Mouse (Mus musculus) splenic B cell, adult 2 months (primary cell): ENCODE data around the gene Tmem161a.
"Not testable (repeated sequence)": the region's sequence is repeated elsewhere in the genome, so short reads cannot be mapped to it uniquely, and the experiment has no call there.

Experiments
- DNase-seq: peaks from one replicate; pipeline ENCODE4 v3.0.0-alpha.2; 2011; ENCODE audit warnings: low read depth, low spot score
- H3K27me3 ChIP-seq: 2 replicates; pipeline ENCODE4 v1.6.1; 2012; ENCODE audit warnings: mild to moderate bottlenecking, low read length, moderate library complexity, mixed read lengths; ENCODE audit not compliant: control insufficient read depth, poor library complexity, insufficient read depth, severe bottlenecking
- H3K36me3 ChIP-seq: 2 replicates; pipeline ENCODE4 v1.6.1; 2012; ENCODE audit warnings: mild to moderate bottlenecking, low read length, moderate library complexity, mixed read lengths; ENCODE audit not compliant: control insufficient read depth, poor library complexity, insufficient read depth, severe bottlenecking

Tmem161a gene

GRCm38 (mm10) chr8:70211275-70211674 lies 39.1 kb downstream of the Tmem161a start:
- H3K36me3 ChIP-seq: no peaks in the 10 kb centered on the region
- H3K27me3 ChIP-seq: no peaks in the 10 kb centered on the region
- no peak for DNase-seq

GRCm38 (mm10) chr8:70211726-70212111 lies 39.6 kb downstream of the Tmem161a start:
- no peaks in the 10 kb centered on the region for H3K36me3 ChIP-seq
- DNase-seq: no peak
- no peaks in the 10 kb centered on the region for H3K27me3 ChIP-seq

GRCm38 (mm10) chr8:70212112-70213055 lies 40.2 kb downstream of the Tmem161a start, which contains the start of gene Slc25a42:
TSS of gene Slc25a42 (minus strand) at chr8:70212305.
- H3K36me3 ChIP-seq: no peaks in the 10 kb centered on the region
- peak; percentile 98 for DNase-seq
- no peaks in the 10 kb centered on the region for H3K27me3 ChIP-seq

- DNase-seq: no peak
- Histone ChIP-seq H3K27me3 (no peaks in the 10 kb centered on the region), H3K36me3 (no peaks in the 10 kb centered on the region)
Measured at GRCm38 (mm10) chr8:70214411-70214810, 42.3 kb downstream of the Tmem161a start.

DNA sequence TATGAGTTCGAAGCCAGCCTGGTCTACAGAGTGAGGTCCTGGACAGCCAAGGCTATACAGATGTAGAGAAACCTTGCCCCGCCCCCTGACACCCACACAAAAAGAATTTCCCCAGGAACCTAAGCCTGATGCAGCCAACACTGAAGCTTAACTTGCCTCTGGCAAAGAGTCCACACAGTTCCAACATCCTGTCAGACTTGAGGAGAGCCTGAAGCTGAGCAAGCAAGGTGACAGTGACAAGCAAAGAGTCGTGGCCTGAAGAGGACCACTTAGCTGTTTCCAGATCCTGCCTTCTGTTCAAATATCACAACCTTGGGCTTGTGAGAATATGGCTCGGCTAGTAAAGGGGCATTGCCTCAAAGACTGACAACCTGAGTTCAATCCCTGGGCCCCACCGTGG lies 42.9 kb downstream of the Tmem161a start:
- no peaks in the 10 kb centered on the region for H3K27me3 ChIP-seq
- no peak for DNase-seq
- no peaks in the 10 kb centered on the region for H3K36me3 ChIP-seq

DNA sequence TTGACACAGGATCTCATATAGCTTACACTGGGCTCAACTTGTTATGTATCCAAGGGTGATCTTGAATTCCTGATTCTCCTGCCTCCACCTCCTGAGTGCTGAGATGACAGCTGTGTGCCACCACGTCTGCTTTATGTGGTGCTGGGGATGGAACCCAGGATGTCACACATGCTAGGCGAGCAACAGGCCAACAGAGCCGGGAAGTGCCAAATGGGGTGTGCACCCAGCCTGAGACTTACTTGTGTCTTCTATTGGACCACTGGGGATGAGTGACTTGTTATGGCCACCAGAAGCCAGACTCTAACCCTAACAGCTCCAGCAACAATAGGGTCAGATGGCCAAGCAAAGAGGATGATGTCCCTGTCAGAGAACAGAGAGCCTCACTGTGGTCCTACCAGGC lies 44.0 kb downstream of the Tmem161a start:
- not testable (repeated sequence) for DNase-seq, H3K27me3 ChIP-seq, H3K36me3 ChIP-seq

- DNase-seq: no peak
- no peaks in the 10 kb centered on the region for H3K36me3 ChIP-seq
- no peaks in the 10 kb centered on the region for H3K27me3 ChIP-seq
Measured at GRCm38 (mm10) chr8:70216566-70216965, 44.4 kb downstream of the Tmem161a start.

GRCm38 (mm10) chr8:70217441-70217840 lies 45.3 kb downstream of the Tmem161a start:
- DNase-seq: no peak
- no peaks in the 10 kb centered on the region for H3K27me3 ChIP-seq

DNA sequence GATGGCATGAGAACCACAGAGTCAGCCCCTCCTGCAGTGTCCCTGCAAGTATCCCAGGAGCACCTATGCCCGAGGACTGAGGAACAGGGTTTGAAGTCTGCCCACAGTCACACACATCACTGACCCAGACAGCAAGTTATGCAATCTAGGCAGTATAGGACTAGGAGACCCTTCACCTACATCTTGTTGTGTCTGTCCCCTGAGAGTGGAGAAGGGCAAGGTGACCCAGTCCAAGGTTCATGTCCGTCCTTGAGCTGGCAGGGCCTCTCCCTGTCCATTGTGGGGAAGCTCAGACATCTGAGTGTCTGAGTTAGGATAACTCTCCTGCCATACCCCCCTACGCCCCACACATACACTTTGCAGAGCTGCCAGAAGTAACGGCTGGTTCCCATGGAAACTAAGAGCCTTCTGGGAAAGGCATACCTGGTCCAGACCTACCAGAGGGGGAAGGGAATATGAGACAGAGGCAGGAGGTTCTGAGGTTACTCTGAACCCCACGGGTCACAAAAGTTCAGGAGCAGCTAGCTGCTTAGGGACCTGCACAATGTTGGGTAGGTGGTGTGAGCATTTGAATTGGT lies 47.0 kb downstream of the Tmem161a start:
- no peak for DNase-seq
- H3K27me3 ChIP-seq: no peaks in the 10 kb centered on the region
- H3K36me3 ChIP-seq: no peaks in the 10 kb centered on the region

More at GRCm38 (mm10) chr8:70217441-70217840, 45.3 kb downstream of the Tmem161a start:
- no peaks in the 10 kb centered on the region for H3K36me3 ChIP-seq

GRCm38 (mm10) chr8:70220236-70220840 lies 48.2 kb downstream of the Tmem161a start:
- no peak for DNase-seq
- Histone ChIP-seq H3K36me3 (0 out of 2 replicates have a peak, but pooled peaks cover 1% of the 10 kb centered on the region), H3K27me3 (no peaks in the 10 kb centered on the region)

- Histone ChIP-seq H3K27me3 (no peaks in the 10 kb centered on the region), H3K36me3 (0 out of 2 replicates have a peak, but pooled peaks cover 1% of the 10 kb centered on the region)
- no peak for DNase-seq
Measured at GRCm38 (mm10) chr8:70220911-70221310, 48.8 kb downstream of the Tmem161a start.

DNA sequence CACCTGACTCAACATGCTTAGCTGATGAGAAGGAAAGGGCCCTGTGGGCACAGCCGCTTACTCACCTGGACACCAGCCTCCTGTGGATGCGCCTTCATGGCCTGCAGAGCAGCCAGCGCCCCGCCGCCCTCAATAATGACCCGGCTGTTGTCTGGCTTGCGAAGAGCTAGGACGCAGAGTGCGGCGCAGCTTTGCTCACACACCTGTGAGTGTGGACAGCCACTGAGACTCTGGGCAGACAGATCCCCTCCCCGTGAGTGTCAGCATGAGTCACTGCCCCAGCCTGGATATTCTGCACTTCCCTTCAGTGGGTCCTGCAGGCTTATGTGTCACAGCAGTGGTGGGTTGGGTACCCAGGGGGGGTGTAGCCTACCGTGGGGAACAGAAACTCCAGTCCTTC lies 49.9 kb downstream of the Tmem161a start:
- no peaks in the 10 kb centered on the region for H3K27me3 ChIP-seq
- 0 out of 2 replicates have a peak, but pooled peaks cover 1% of the 10 kb centered on the region for H3K36me3 ChIP-seq
- DNase-seq: no peak

- Histone ChIP-seq H3K27me3 (no peaks in the 10 kb centered on the region), H3K36me3 (0 out of 2 replicates have a peak, but pooled peaks cover 1% of the 10 kb centered on the region)
- DNase-seq: peak; percentile 41
Measured at GRCm38 (mm10) chr8:70223341-70223740, 51.2 kb downstream of the Tmem161a start.

- no peak for DNase-seq
- Histone ChIP-seq H3K36me3 (peaks cover 1% of the 10 kb centered on the region; the same call in 1 of the 2 replicates), H3K27me3 (no peaks in the 10 kb centered on the region)
Measured at GRCm38 (mm10) chr8:70227997-70228396, 55.8 kb downstream of the Tmem161a start.

GRCm38 (mm10) chr8:70230837-70231236 lies 58.7 kb downstream of the Tmem161a start:
- Histone ChIP-seq H3K27me3 (no peaks in the 10 kb centered on the region), H3K36me3 (no peaks in the 10 kb centered on the region; the same call in 1 of the 2 replicates)

More at GRCm38 (mm10) chr8:70230837-70231236, 58.7 kb downstream of the Tmem161a start:
- DNase-seq: no peak
